Mouse (Mus musculus) urinary bladder, postnatal 36 days (tissue): ENCODE measurements around the gene Stk39.

Source experiments
- DNase-seq, 2 experiments: peaks; one replicate each; pipeline ENCODE4 v3.0.0; 2022; ENCODE audit warnings: low spot score in 2 of 2, mixed read lengths in 1 of 2

Gene Stk39

DNA sequence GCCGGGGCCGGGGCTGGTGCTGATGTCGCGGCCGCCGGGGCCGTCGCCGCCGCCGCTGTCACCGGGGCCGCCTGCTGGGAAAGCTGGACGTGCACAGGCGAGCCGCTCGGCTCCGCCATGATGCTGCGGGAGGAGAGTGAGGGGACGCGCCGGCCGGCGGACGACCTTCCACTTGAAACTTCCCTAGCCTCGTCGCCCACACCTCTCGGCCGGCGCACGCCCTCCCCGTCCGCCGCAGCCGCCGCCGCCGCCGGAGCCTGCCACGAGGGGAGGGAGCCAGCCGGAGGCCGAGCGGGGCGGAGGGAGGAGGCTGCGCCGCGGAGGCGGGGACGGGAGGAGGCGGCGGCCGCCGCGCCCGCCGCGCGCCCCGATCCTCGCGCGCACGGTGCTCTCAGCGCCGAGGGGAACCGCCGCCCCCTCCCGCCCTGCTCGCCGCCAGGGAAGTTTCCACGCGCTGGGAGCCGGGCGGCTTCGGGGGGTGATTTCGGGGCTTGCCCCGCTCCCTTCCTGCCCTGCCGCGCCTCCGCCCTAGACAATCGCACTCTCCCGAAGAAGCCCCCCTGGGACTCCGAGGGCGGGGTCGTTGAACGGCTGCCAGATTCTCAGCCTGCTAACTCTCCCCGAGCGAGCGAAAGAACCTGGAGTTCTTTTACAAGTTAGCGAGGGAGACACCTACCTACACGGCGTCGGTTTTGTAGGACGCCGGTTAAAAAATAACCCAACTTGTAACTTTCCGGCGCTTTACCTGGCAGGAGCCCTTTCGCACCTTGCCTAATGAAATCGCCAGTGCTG lies at the start of gene Stk39:
TSS of gene Stk39 (minus strand) at position 510 of the 792 bp plus-strand sequence.
- DNase-seq, result peak; percentile 66 to 77

DNA sequence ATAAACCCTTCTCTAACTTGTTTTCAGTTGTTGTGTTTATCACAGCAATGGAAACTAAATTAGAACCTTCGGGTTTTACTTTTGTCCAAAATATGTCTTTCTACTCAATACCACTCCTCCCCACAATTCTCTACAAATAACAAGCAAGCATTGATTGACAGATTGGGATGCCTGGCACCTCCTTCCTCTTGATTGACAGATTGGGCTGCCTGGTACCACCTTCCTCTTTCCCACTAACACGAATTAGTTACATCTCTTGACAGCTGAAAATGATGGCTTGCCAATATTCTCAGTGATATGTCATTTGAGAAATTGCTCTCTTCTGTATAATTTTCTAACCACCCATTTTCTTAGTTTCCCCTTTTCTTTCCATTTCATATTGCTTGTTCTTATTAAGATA lies 43.3 kb upstream of the Stk39 start:
- no peak for DNase-seq

DNA sequence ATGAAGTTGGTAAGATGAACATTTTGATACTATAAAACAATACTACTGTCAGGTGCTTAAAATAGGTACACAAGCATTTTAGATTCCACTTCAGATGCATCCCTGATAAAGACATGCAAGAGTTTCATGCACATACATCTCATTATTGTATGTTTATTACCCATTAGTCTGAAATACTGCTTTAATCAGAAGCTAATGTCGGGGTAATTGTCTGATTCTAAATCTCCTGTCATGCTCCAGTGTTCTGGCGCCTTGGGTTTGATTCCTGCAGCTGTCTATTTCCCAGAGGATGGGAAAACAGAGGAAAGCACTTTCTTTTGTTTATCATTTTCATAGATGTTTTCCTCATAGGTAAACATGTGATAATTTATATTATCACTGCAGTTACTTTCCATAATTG lies 31.1 kb upstream of the Stk39 start:
- no peak for DNase-seq

DNA sequence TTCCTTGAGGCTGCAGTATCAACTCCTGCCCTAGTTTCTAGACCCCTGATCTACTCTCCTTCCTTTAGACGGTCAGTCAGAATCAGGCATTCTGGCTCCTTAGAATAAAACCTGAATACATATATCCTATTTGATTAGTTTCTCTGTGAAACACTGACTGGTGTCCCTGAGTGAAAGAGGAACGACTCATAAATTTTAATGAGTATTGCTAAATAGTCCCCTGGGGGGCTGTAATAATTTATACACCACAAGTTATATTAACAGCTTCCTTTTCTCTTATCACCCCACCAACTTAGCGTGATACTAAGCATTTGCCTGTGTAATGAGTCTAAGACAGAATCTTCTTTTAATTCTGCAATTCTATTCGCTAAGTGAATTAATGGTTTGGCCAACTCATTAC lies 30.7 kb upstream of the Stk39 start:
- DNase-seq, result no peak

DNA sequence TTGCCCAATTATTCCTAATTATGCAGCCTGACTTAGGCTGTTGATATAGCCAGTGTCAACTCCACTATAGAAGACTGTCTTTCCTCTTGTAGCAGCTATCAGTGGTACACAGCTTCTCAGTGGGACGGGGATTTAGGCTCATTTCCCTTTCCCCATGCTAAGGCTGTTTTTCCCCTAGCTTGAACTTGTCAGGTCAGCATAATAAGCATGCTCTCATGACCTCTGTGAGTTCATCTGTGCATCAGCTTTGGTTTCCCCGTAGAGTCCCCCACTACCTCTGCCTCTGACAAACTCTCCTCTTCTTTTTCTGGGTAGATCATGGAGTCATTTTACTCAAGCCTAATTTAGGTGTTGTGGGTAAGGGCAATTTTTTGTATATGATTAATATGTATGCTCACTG lies 30.2 kb upstream of the Stk39 start:
- no peak for DNase-seq

DNA sequence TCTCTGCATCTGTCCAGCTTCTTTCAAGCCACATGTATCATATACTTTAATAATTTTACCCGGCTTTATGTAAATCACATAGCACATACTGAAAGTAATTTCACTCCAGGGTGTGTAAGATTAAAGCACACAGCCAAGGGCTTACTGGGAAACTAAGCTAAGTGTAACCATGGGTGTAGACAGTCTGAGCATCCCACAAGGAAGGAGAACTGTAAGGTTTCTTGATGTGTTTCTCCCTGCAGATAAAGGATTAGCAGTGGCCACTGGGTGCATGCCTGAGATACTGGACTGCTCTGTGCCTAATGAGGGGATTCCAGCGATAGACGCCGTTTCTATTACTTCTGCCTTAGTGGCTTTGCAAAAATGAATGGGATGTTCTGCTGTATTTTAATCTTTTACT lies 14.2 kb upstream of the Stk39 start:
- DNase-seq, result no peak

DNA sequence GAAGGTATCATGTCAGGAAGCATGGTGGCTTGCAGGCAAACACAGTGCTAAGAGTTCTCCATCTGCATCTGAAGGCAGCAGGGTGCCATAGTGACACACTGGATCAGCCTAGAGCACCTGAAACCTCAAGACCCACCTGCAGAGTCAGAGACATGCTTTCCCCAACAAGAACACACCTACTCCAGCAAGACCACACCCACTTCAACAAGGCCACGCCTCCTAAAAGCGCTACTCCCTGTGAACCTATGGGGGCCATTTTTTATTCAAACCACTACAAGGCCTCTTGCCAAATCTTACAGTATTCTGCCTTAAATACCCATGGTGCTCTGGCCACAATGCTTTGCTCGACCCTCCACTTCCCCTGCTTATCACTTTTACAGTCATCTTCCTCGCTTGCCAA lies 13.1 kb upstream of the Stk39 start:
- no peak for DNase-seq

DNA sequence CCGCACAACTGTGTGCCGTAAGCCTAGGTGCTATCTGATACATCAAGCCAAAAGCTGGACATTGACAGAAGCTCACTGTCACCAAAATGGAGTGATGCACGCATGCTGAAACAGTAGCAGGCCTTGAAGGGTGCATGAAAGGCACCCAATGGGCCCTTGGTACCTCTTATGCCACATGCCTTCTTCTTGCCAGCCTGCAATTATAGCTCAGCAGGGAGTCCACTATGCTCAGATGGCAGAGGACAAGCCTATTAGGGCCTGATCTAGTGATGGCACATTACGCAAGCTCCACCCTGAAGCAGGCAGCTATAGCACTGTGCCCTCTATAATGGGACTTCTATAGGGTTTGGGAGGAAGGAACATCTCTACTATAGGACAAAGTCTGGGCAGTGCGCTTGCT lies 10.8 kb upstream of the Stk39 start:
- DNase-seq, result no peak

DNA sequence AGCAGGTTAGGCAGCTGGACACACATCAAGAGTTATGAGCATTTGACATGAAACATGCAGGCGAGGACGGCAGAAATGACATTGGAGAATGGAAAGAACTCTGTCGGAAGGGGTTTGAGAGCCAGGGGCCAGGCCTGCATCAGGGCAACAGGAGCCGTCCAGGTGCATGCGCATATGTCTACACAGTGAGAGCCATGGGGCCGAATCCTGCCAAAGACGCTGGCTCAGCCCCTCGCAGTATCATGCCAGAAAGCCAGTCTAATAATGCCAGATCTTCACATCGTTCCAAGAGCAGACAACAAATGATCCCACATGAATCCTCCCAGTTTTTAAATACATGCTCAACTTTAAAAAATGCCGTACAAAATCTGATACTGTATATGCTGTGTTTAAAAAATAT lies 7.8 kb upstream of the Stk39 start:
- no peak for DNase-seq

DNA sequence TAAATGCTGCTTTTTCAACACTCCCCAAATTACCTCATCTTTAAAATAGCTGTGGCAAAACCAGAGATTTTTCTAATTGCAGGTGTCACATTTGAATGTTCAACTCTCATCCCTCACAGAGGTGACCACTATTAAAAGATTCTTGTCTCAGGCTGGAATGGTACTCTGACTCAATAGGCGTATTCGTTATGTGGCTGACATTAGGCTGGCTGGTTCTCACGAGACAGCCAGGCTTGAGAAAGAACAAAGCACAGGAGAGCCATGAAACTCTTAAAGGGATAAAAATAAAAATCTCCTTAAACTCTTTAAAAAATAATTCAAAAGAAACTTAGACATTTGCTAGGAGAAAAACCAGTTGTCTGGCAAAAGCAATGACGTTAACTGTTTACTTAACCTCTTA lies 853 bp upstream of the Stk39 start:
- no peak for DNase-seq

DNA sequence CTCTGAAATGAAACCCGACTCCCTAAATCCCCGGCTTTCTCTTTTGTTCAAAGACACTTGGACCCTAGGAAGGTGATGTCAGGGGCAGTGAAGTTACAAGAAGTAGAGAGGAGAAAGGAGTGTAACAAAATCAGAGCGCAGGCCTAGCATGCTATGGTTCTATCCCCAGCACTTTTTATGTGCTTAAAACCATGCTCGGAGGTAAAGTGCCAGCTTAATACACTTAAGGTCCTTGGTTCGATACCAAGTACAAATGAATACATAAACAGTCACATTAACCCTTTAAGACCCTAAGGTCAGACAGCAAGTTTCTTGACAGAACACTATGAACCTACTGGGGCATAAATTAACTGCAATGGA lies 463 bp upstream of the Stk39 start:
- no peak for DNase-seq

DNA sequence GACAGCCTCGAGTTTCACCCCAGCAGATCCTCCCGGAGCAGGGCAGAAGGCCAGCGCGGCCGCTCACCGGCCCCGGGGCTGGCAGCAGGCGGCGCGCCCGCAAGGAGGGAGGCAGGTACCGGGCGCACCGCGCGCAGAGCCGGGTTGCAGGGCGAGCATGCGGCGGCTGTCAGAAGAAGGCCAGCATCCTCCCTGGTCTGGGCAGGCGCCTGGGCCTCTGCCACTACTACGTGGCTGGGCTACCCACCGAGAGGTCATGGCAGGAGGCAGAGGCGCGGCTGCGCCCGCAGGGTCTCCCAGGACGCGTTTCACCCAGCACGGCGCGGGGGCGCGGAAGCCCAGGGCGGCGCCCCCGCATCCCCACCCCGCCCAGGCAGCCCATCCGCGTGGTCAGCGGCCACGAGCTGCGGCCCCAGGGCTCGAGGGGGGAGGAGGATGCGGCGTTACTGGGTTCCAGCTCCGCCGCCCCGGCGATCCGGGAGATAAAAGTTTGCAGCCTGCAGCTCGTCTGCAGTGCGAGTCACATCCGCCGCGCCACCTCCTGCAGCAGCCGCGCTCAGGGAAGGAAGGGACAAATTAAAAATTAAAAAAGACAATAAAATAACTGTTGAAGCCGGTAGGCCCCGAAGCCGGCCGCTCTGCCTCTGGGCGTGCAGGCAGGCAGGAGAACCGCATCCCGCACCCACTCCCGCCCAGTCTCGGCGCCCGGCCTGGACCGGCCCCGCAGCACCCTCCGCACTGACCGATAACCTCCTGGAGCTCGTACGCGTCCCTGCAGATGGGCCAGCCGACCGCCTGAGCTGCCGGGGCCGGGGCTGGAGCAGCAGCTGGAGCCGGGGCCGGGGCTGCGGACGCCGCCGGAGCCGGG lies 943 bp downstream of the Stk39 start:
- DNase-seq, result peak; percentile 41 to 52

DNA sequence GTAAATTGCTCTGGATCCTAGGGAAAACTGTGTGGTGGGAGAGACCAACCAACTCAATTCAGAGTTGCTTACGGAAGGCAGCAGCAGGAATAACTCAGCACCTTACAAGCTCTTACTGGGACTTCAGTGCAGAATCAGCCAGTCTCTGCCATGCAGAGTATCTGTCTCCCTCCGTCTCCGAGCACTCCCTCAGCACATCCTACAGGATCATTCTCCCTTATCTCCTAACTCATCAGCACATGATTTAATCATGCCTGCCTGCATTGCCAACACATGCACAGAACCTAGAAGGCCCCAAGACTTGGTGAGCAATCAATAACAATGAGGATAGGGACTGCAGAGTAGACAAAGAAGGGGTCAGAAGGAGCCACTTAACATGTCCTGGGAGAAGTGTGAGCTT lies 2.6 kb downstream of the Stk39 start:
- DNase-seq, result no peak

DNA sequence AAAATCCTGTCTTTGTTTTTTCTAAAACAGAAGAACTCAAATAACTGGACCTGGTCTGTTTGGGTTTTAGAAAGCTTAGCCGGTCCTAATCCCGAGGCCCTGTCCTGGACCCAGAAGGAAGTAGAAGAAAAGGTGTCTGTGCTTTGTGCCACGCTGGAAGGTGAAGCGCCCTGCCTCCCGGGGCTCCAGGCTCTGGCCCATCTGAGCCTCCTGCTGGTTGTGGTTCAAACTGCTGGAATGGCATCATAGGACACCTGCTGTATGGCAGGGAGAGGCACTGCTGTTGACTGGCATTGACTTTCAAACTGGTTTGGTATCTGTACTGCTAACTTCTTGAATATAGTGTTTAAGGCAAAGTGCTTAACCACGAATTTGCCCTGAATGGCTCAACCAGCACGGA lies 3.4 kb downstream of the Stk39 start:
- peak; percentile 31 to 48 for DNase-seq

DNA sequence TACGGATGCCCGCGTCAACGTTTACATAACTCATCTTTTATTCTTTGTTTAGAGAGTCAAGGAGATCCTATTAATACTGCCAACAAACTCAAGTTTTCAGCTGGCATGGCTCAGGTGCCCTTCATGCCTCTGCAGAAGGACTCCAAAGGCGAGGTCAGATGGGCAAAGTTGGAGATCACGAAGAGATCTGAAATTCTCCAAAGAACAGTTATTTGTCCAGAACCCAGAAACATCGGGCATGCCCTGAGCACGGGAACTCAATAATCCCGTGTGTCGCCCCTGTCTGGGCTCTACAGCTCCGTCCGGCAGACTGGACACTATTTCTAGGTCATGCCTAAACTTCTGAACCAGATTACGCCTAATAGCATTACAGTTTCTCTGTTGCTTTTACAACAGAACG lies 3.8 kb downstream of the Stk39 start:
- no peak for DNase-seq

DNA sequence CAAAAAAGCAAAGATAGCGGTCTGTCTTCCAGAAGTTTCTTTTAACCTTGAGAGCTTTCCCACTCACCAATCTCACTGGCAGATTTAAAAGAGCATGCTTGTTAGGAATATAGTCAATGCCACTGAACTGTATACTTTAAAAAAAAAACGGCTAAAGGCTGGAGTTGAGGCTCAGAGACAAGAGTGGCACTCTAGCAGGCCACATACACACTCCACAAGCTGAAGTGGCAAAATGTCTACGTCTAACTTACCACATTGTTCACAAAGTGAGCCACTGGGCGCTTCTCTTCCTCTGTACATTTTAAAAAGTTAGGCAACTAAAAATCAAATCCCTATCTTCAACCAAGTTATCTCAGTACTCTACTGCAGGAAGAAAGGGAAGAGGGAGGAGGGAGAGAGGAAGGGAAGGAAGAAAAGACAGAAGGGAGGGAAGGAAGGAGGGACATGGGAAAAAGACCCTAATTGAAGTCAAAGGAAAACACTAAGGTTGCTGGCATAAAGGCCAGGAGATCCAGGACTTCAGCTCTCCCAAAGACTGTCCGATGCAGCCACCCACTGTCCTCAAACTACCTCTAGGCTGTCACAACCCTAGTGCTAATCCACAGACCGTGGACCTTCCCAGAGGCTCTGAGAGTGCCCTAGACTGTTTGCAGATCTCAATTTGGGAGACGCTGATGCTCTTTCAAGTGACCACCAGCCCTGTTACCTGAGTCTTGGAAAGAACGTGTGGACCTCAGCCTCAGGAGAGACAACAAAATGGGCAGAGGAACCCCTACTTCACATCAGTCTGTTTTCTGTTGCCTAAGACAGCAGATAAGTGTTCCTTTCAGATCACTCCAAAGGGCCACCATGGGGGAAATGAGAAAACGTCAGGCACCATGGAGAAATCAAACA lies 4.7 kb downstream of the Stk39 start:
- DNase-seq, result no peak

DNA sequence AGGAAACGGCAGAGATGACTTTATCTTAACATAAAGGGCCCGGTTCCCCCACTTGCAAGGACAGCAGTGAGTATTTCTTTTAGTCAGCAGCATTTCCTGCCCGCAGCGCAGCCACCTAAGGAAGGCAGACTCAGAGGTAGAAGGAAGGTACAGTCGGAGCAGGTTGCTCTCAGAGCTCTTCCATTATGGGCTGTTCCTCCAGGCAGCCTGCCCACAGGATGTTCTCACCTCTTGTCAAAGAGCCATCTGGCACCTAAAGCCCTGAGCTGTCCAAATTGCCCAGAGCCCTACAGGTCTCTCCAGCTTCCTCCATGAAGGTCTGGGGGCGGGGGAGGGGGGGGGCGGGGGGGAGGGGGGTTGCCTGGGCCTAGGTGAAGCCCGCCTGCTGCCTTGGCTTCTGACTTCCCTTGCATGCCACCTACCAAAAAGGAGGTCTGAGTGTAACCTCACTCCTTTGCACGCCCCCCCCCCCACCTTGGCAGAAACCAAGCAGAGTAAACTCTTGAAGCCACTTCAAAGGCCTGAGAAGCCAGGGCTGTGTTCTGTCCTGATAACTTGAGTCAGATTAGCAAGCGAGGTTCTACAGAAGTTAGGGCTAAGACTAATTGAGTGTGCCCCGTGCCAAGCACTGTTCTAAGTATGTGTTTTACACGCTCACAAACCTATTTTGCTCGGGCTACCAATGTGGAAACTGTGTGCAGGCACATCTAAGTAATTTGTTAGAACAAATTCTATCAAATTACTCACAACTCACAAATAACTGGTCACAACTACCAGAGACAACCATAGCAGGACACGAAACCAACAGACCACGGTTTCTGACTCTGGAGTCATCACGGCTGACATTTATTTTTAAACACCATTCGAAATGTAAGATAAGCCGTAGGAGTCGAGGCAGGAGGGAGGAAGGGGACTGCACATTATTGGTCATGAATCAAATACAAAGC lies 5.7 kb downstream of the Stk39 start:
- DNase-seq, result peak in 1 of 2 experiments; percentile 61

DNA sequence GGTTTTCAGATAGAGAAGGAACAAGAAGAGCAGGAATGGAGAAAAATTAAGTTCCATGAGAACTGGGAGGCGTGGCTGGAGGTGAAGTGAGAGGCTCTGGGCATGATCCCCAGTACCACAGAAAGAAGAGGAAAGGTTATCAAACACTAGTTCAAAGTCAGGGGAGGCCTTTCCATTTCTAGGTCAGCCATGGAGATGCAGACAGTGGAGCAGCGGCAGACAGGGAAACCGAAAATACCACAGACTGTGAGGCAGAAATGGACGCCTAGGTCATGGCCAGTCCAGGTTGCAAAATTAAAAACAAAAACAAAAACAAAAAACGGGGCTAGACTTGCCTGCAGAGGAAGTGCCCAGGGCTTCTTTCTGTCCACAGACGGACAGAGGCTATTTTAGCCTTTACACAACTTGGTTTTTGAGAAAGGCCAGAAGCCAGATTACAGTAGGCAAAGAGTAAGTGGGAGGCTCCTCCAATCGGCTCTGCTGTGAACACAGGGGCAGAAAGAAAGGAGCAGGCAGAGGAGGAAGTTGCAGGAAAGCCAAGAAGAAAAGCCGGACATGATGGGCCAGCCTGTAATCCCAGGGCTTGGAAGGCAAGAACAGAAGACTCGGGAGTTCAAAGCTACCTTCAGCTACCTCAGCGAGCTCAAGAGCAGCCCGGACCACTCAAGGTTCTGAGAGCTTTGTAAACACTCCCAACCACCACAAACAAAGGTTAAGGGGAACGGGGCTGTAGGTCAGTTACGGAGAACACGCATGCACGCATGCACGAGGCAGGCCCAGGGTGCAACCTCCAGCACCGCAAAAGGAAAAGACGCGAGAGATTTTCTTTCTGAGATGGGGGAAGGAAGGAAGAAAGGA lies 6.6 kb downstream of the Stk39 start:
- no peak for DNase-seq

DNA sequence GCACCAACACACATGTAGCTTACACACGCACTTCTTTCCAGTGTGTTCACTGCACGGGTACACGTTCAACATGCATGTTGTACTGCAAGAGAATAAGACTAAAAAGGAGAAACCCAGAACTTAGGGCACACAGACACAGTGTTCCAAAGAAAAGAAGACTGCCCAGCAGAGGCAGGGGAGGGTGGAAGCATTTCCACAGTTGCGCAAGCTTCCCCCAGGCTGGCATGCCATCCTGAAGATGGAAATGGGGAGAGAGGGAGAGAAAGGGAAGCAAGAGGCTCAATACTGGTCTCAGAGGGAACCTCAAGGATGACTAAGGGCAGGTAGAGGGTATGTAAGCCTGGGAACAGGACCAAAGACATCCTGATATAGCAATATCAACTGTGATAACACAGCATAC lies 7.6 kb downstream of the Stk39 start:
- no peak for DNase-seq

DNA sequence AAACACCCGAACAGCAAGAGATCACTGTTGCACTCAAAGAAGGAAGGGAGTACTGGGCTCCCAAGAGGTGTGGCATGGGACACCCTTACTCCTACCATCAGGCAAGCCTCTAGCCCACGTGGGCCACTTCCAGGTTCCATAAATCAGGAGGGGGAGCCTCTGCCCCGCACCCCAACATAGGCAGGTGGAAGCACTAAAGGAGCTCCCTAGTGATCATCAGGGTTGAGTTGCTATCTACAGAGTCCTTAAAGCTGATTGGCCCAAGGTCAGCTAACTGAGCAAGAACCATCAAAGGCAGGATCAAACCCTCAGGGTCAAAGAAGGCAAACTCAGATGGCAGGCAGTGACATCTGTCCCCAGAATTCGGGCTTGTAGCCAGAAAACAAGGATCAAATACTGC lies 8.3 kb downstream of the Stk39 start:
- no peak for DNase-seq
